Mouse (Mus musculus) thymus, adult 2 months (tissue): ENCODE measurements around the gene Nt5dc2. TPM values are rescaled to one million over a fixed set of nuclear protein-coding genes. Genes with fewer than 3 reads are reported as not detected.

ENCODE experiments used
- DNase-seq: peaks from one replicate; pipeline ENCODE4 v3.0.0; 2021
- H3K27ac ChIP-seq: fragments of 200-500 bp; 2 replicates; pipeline ENCODE4 v1.5.1; 2012; ENCODE audit warnings: low read length, control low read depth; ENCODE audit not compliant: control insufficient read depth, insufficient read depth
- H3K27me3 ChIP-seq: fragments of 200-500 bp; 2 replicates; pipeline ENCODE4 v1.6.1; 2012; ENCODE audit warnings: mild to moderate bottlenecking, low read length, moderate library complexity, mixed read lengths; ENCODE audit not compliant: control insufficient read depth, insufficient read depth
- H3K36me3 ChIP-seq: fragments of 200-500 bp; 2 replicates; pipeline ENCODE4 v1.6.1; 2012; ENCODE audit warnings: mild to moderate bottlenecking, low read length, moderate library complexity; ENCODE audit not compliant: control insufficient read depth, insufficient read depth
- H3K4me1 ChIP-seq: fragments of 200-500 bp; replicated peaks from 2 replicates; pipeline ENCODE4 v1.6.1; 2012; ENCODE audit warnings: low read length; ENCODE audit not compliant: control insufficient read depth, insufficient read depth
- H3K4me3 ChIP-seq: fragments of 200-500 bp; 2 replicates; pipeline ENCODE4 v1.5.1; 2012; ENCODE audit warnings: mild to moderate bottlenecking, low read length, control low read depth, moderate library complexity; ENCODE audit not compliant: control insufficient read depth, insufficient read depth
- CTCF ChIP-seq: fragments of 200-500 bp; IDR thresholded peaks from 2 replicates; pipeline ENCODE4 v1.5.1; 2012; ENCODE audit warnings: mild to moderate bottlenecking, control low read depth, low read length, moderate library complexity, borderline replicate concordance; ENCODE audit not compliant: control insufficient read depth, poor library complexity, insufficient read depth; ENCODE audit errors: extremely low read depth
- POLR2A ChIP-seq: fragments of 200-500 bp; IDR thresholded peaks from 2 replicates; pipeline ENCODE4 v1.6.1; 2012; ENCODE audit warnings: mild to moderate bottlenecking, low read length, control low read depth, moderate library complexity; ENCODE audit not compliant: control insufficient read depth, poor library complexity, insufficient read depth; ENCODE audit errors: extremely low read depth
- WGBS: fragments of 180-500 bp; shearing (Covaris S2); methylation state at CpG from one replicate; pipeline ENCODE4 v1.1.7; 2018; 5-methylcytosine and 5-hydroxymethylcytosine counted together
- polyA plus RNA-seq: library from polyadenylated mRNA; depleted of rRNA; stranded (reverse); fragments of >200 nt; gene quantifications from 2 replicates; pipeline ENCODE4 v1.2.3, GENCODE M21; 2012; rRNA removed

Nt5dc2 gene
- polyA plus RNA-seq, 1 experiment: 220 TPM

DNA sequence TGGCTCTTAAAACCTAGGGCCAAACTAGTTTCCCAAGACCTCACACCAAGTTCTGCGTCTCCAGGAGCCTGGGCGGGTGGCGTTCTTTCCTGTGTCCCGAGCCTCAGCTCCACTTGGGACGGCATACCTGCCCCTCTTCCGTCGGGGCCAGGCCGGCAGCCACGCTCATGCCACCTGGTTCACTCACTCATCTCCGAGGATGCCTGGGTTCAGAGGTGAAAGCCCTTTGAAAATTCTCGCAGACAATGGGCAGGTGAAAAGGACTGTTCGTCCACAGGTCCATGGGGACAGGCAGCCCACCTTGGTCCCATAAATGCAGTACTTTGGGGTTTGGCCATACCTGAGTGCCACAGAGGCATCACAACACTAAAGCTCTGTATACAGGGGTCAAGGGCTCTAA, 53.3 kb downstream of the Nt5dc2 start:
- H3K4me3 ChIP-seq: no peak overlapping the region
- no peaks in the 10 kb centered on the region for H3K27me3 ChIP-seq
- WGBS: 97% methylated on average over 12 of the region's 12 CpGs
- H3K36me3 ChIP-seq: peaks cover 97% of the 10 kb centered on the region
- H3K4me1 ChIP-seq: no peaks in the 10 kb centered on the region
- DNase-seq: no peak
- H3K27ac ChIP-seq: no peak overlapping the region
- no peak for TF ChIP-seq POLR2A
- TF ChIP-seq CTCF: no peak

- H3K27ac ChIP-seq: no peak overlapping the region
Observed at GRCm38 (mm10) chr14:31186656-31187055, 55.8 kb downstream of the Nt5dc2 start.

More at GRCm38 (mm10) chr14:31186656-31187055, 55.8 kb downstream of the Nt5dc2 start:
- WGBS: 95% methylated on average over 4 of the region's 4 CpGs
- Histone ChIP-seq H3K4me1 (no peaks in the 10 kb centered on the region), H3K4me3 (no peak overlapping the region), H3K36me3 (peaks cover 97% of the 10 kb centered on the region), H3K27me3 (no peaks in the 10 kb centered on the region)
- TF ChIP-seq POLR2A: no peak
- TF ChIP-seq CTCF: no peak
- no peak for DNase-seq

Other genes starting within 250 kb of the Nt5dc2 start
- gene Itih4, start 244.6 kb upstream of the Nt5dc2 start, polyA plus RNA-seq: 1.4 and 3.6 TPM in 2 replicates
- 0.19 and 0.66 TPM in 2 replicates for gene Itih3, start 207.3 kb upstream of the Nt5dc2 start, polyA plus RNA-seq
- 0.09 and 0.97 TPM in 2 replicates for gene Itih1, start 187.8 kb upstream of the Nt5dc2 start, polyA plus RNA-seq
- 2.5 and 2.6 TPM in 2 replicates for gene Nek4, start 179.7 kb upstream of the Nt5dc2 start, polyA plus RNA-seq
- 11.9 and 13.6 TPM in 2 replicates for gene Glt8d1, start 129.7 kb upstream of the Nt5dc2 start, polyA plus RNA-seq
- 133 and 183 TPM in 2 replicates for gene Spcs1, start 129.4 kb upstream of the Nt5dc2 start, polyA plus RNA-seq
- gene Pbrm1, start 111.9 kb upstream of the Nt5dc2 start, polyA plus RNA-seq: 32.1 and 47.0 TPM in 2 replicates
- 24.0 and 32.9 TPM in 2 replicates for gene Gnl3, start 111.9 kb upstream of the Nt5dc2 start, polyA plus RNA-seq
- gene Smim4, start 2.1 kb upstream of the Nt5dc2 start, polyA plus RNA-seq: 77.4 and 91.1 TPM in 2 replicates
- 17.2 and 26.7 TPM in 2 replicates for gene Stab1, start 37.6 kb downstream of the Nt5dc2 start, polyA plus RNA-seq
- 4.2 and 103 TPM in 2 replicates for gene Tnnc1, start 77.3 kb downstream of the Nt5dc2 start, polyA plus RNA-seq
- 569 and 585 TPM in 2 replicates for gene Nisch, start 85.9 kb downstream of the Nt5dc2 start, polyA plus RNA-seq
- 1.9 and 2.4 TPM in 2 replicates for gene Sema3g, start 86.8 kb downstream of the Nt5dc2 start, polyA plus RNA-seq
- 7.4 and 8.0 TPM in 2 replicates for gene Phf7, start 120.3 kb downstream of the Nt5dc2 start, polyA plus RNA-seq
- 106 and 111 TPM in 2 replicates for gene Bap1, start 120.4 kb downstream of the Nt5dc2 start, polyA plus RNA-seq
- 0.39 and 0.54 TPM in 2 replicates for gene Dnah1, start 192.8 kb downstream of the Nt5dc2 start, polyA plus RNA-seq
- 23.8 and 24.2 TPM in 2 replicates for gene Capn7, start 205.6 kb downstream of the Nt5dc2 start, polyA plus RNA-seq